Mouse (Mus musculus) embryonic facial prominence, embryonic 15.5 days (tissue): Measurements from ENCODE around the gene Asap3. TPM values are rescaled to one million over a fixed set of nuclear protein-coding genes. Genes with fewer than 3 reads are reported as not detected.

ENCODE experiments used
- ATAC-seq: fragments of 200-750 bp; cut with Nextera tagmentation; 2 replicates; pipeline ENCODE4 v1.8.0; 2017; ENCODE audit warnings: low read depth, moderate TSS enrichment; ENCODE audit not compliant: insufficient number of reproducible peaks, low FRiP score, low TSS enrichment
- H3K27ac ChIP-seq: fragments of 300-500 bp; sonication (generic); replicated peaks from 2 replicates; pipeline ENCODE4 v1.5.1; 2015; ENCODE audit warnings: mild to moderate bottlenecking, inconsistent platforms
- H3K27me3 ChIP-seq: fragments of 300-500 bp; sonication (generic); 2 replicates; pipeline ENCODE4 v1.6.1; 2015; ENCODE audit warnings: inconsistent platforms
- H3K36me3 ChIP-seq: fragments of 300-500 bp; sonication (generic); 2 replicates; pipeline ENCODE4 v1.6.1; 2015; ENCODE audit warnings: mild to moderate bottlenecking, inconsistent platforms
- H3K4me1 ChIP-seq: fragments of 300-500 bp; sonication (generic); 2 replicates; pipeline ENCODE4 v1.6.1; 2015; ENCODE audit warnings: inconsistent platforms
- H3K4me2 ChIP-seq: fragments of 300-500 bp; sonication (generic); replicated peaks from 2 replicates; pipeline ENCODE4 v1.6.1; 2015; ENCODE audit warnings: mild to moderate bottlenecking, inconsistent platforms
- H3K4me3 ChIP-seq: fragments of 300-500 bp; sonication (generic); replicated peaks from 2 replicates; pipeline ENCODE4 v1.5.1; 2015; ENCODE audit warnings: mild to moderate bottlenecking, inconsistent platforms
- H3K9ac ChIP-seq: fragments of 300-500 bp; sonication (generic); 2 replicates; pipeline ENCODE4 v1.6.1; 2015; ENCODE audit warnings: inconsistent platforms
- H3K9me3 ChIP-seq: fragments of 300-500 bp; sonication (generic); replicated peaks from 2 replicates; pipeline ENCODE4 v1.6.1; 2016; ENCODE audit warnings: inconsistent platforms
- WGBS: fragments of 180-500 bp; shearing (Covaris S2); methylation state at CpG from one replicate; pipeline ENCODE4 v1.1.7; 2015; 5-methylcytosine and 5-hydroxymethylcytosine counted together
- polyA plus RNA-seq: library from polyadenylated mRNA; unstranded; fragments of >200 nt; fragmentation: Nextera tagmentation; extraction: Ambion mirVana; gene quantifications from 2 replicates; pipeline ENCODE4 v1.2.1, GENCODE M21; 2015

Gene Asap3
- polyA plus RNA-seq, 1 experiment from 2014 or later, result 14.1 TPM

DNA sequence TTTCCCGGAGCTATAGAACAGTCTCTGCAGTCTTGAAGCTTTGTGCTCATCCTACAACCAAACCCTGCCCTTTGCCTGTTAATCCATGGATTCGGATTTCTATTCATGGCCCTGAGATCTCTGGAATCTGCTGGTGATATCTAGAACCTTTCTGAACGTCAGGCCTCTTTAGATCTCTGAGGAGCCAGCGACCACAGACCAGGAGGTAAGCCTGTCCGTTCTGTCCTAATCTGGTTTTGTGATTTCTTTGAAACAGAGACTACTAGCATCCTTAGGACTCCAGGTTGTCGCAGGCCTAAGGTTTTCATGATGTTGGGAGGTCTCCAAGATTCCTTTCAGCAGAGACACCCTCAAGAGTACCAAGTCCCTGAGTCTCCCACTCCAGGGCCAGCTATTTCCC is 78.7 kb downstream of the Asap3 start:
- no peaks in the 10 kb centered on the region for H3K27me3 ChIP-seq
- 0 out of 2 replicates have a peak, but pooled peaks cover 3% of the 10 kb centered on the region for H3K9me3 ChIP-seq
- peak overlapping the region; percentile 82 for H3K4me3 ChIP-seq
- peak overlapping the region; percentile 82 for H3K4me2 ChIP-seq
- H3K9ac ChIP-seq, result peak overlapping the region; percentile 77
- peaks cover 29% of the 10 kb centered on the region for H3K36me3 ChIP-seq
- 23% methylated on average over 6 of the region's 6 CpGs for WGBS
- H3K4me1 ChIP-seq, result peaks cover 34% of the 10 kb centered on the region
- no peak for ATAC-seq
- peak overlapping the region; percentile 98 for H3K27ac ChIP-seq

DNA sequence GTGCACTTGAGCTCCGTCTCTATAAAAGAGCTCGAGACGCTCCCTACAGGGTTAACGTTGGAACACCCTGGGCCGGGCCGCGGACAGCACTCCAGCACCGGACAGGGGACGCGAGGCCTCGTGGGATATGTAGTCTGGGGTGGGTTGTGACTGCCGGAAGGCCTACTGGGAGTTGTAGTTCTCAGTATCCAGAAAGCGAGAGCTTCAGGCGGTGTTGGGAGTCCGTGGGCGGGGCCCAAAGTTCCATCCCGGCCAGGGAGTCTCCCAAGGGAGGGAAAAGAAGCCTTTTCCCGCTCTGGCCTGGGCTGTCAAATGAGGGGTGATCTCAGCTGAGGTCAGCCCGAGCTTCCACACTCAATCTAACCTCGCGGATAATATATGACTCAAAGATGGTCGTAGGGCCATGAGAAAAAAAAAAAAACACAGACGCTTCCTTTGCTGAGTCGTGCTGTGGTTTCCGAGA is 79.2 kb downstream of the Asap3 start:
- Histone ChIP-seq H3K4me1 (peaks cover 34% of the 10 kb centered on the region), H3K4me3 (peak overlapping the region; percentile 82), H3K9me3 (0 out of 2 replicates have a peak, but pooled peaks cover 3% of the 10 kb centered on the region), H3K27ac (peak overlapping the region; percentile 98), H3K27me3 (no peaks in the 10 kb centered on the region), H3K36me3 (peaks cover 34% of the 10 kb centered on the region), H3K9ac (peak overlapping the region; percentile 77), H3K4me2 (peak overlapping the region; percentile 82)
- ATAC-seq, result peak; percentile 95
- under 1% methylated on average over 25 of the region's 25 CpGs for WGBS

- Histone ChIP-seq H3K36me3 (peaks cover 39% of the 10 kb centered on the region), H3K9me3 (0 out of 2 replicates have a peak, but pooled peaks cover 3% of the 10 kb centered on the region), H3K4me3 (peak overlapping the region; percentile 82), H3K4me1 (peaks cover 34% of the 10 kb centered on the region), H3K4me2 (peak overlapping the region; percentile 82), H3K9ac (peak overlapping the region; percentile 77), H3K27me3 (no peaks in the 10 kb centered on the region), H3K27ac (peak overlapping the region; percentile 98)
- peak; percentile 88 for ATAC-seq
- under 1% methylated on average over 29 of the region's 29 CpGs for WGBS
These were observed 79.7 kb downstream of the Asap3 start for GRCm38 (mm10) chr4:136285811-136286371.

GRCm38 (mm10) chr4:136289918-136290780 is 84.0 kb downstream of the Asap3 start:
- Histone ChIP-seq H3K36me3 (peaks cover 75% of the 10 kb centered on the region), H3K4me2 (no peak overlapping the region), H3K27me3 (no peaks in the 10 kb centered on the region), H3K27ac (no peak overlapping the region), H3K4me1 (peaks cover 7% of the 10 kb centered on the region), H3K9me3 (0 out of 2 replicates have a peak, but pooled peaks cover 3% of the 10 kb centered on the region), H3K4me3 (no peak overlapping the region), H3K9ac (no peak overlapping the region)
- no peak for ATAC-seq
- 58% methylated on average over 66 of the region's 66 CpGs for WGBS

DNA sequence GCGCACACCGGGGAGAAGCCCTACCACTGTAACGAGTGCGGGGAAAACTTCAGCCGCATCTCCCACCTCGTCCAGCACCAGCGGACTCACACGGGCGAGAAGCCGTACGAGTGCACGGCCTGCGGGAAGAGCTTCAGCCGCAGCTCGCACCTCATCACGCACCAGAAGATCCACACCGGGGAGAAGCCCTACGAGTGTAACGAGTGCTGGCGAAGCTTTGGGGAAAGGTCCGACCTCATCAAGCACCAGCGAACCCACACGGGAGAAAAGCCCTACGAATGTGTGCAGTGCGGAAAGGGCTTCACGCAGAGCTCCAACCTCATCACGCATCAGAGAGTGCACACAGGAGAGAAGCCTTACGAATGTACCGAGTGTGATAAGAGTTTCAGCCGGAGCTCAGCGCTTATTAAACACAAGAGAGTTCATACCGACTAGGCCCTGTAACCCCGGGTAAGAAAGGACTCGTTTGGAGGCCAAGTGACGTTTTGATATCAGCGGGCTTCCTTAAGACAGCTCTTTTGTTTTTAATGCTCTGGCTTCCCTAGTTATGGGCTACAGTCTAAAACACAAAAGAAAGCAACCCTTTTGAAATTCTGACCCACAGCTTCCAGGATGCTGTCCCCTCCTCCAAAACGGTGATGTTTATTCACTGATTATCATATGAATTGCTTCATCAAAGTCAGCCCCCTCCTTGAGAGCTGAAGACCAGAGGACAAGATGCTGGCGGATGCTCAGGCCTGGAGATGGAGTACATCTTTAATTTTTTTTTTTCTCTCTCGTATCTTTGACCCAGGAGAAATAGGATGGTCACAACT is 84.8 kb downstream of the Asap3 start:
- 72% methylated on average over 39 of the region's 39 CpGs for WGBS
- H3K9me3 ChIP-seq, result 0 out of 2 replicates have a peak, but pooled peaks cover 3% of the 10 kb centered on the region
- no peak for ATAC-seq
- peaks cover 7% of the 10 kb centered on the region for H3K4me1 ChIP-seq
- no peak overlapping the region for H3K4me3 ChIP-seq
- no peak overlapping the region for H3K27ac ChIP-seq
- H3K27me3 ChIP-seq, result no peaks in the 10 kb centered on the region
- H3K36me3 ChIP-seq, result peaks cover 75% of the 10 kb centered on the region
- no peak overlapping the region for H3K4me2 ChIP-seq
- no peak overlapping the region for H3K9ac ChIP-seq

- H3K36me3 ChIP-seq, result peaks cover 75% of the 10 kb centered on the region
- no peaks in the 10 kb centered on the region for H3K27me3 ChIP-seq
- H3K4me2 ChIP-seq, result no peak overlapping the region
- peaks cover 1% of the 10 kb centered on the region for H3K4me1 ChIP-seq
- H3K9ac ChIP-seq, result no peak overlapping the region
- WGBS, result 91% methylated on average over 6 of the region's 6 CpGs
- ATAC-seq, result no peak
- H3K27ac ChIP-seq, result no peak overlapping the region
- 0 out of 2 replicates have a peak, but pooled peaks cover 3% of the 10 kb centered on the region for H3K9me3 ChIP-seq
- H3K4me3 ChIP-seq, result no peak overlapping the region
These were observed 85.5 kb downstream of the Asap3 start for GRCm38 (mm10) chr4:136291692-136292091.

Other genes with a start within 250 kb of the Asap3 start
- 44.7 and 48.0 TPM in 2 replicates for gene Gale, start 242.6 kb upstream of the Asap3 start, polyA plus RNA-seq
- gene Lypla2, start 233.7 kb upstream of the Asap3 start, polyA plus RNA-seq, result 119 and 126 TPM in 2 replicates
- gene Pithd1, start 219.1 kb upstream of the Asap3 start, polyA plus RNA-seq, result 52.7 and 56.7 TPM in 2 replicates
- 43.0 and 44.8 TPM in 2 replicates for gene Eloa, start 184.6 kb upstream of the Asap3 start, polyA plus RNA-seq
- gene Rpl11, start 152.9 kb upstream of the Asap3 start, polyA plus RNA-seq, result 427 and 463 TPM in 2 replicates
- 432 and 441 TPM in 2 replicates for gene Id3, start 62.9 kb upstream of the Asap3 start, polyA plus RNA-seq
- gene E2f2, start 34.0 kb upstream of the Asap3 start, polyA plus RNA-seq, result 10.1 and 12.5 TPM in 2 replicates
- 19.2 and 20.7 TPM in 2 replicates for gene Tcea3, start 41.4 kb downstream of the Asap3 start, polyA plus RNA-seq
- 25.0 and 25.5 TPM in 2 replicates for gene Zfp46, start 78.3 kb downstream of the Asap3 start, polyA plus RNA-seq
- 153 and 159 TPM in 2 replicates for gene Hnrnpr, start 104.6 kb downstream of the Asap3 start, polyA plus RNA-seq
- gene Htr1d, start 217.2 kb downstream of the Asap3 start, polyA plus RNA-seq, result 0.67 and 0.75 TPM in 2 replicates